22 mouse cellular contexts compared by ENCODE assay signal in genomic region chr13:8334580-8334979, GRCm38 (mm10).
A peak's percentile ranks its signal among the peaks of the same experiment; 100 is the strongest.
DNase-seq lines count a peak whose midpoint lies in the region; ATAC-seq lines count a peak whose summit lies in the region.
"Had no signal": no experiment of that assay in that cellular context is flagged by ENCODE, and none has a peak within 500 bp of the region (broad histone marks: within the 10 kb centered on the region; RNA-seq: fewer than 3 reads in every experiment).

No protein-coding gene starts in this region.

- DNase-seq in embryonic facial prominence, embryonic 11.5 days (ENCODE audit: low spot score): peak; percentile 8
- DNase-seq in embryonic facial prominence, embryonic 10.5 days (ENCODE audit: low spot score): no peak
- no peak for DNase-seq in limb, embryonic 10.5 days (ENCODE audit: low spot score)
- DNase-seq in retina, embryonic 14.5 days (ENCODE audit: low spot score): peak; percentile 26
- DNase-seq in heart, postnatal 10 days: no peak
- no peak for DNase-seq in lung, adult 18-20 months
- DNase-seq: adrenal gland, adult 2 months; cerebellum, adult 8-10 months; gastrocnemius, postnatal 14 days; heart, adult 2 months; kidney, adult 11 months; right cerebral cortex, postnatal 25 days; thymus, adult 18-20 months had no signal

- no peaks in the 10 kb centered on the region for H3K9me3 ChIP-seq in embryonic facial prominence, embryonic 11.5 days (replicated peaks; ENCODE audit: control insufficient read depth, low read length)
- H3K9me3 ChIP-seq in embryonic facial prominence, embryonic 10.5 days: no peaks in the 10 kb centered on the region
- no peaks in the 10 kb centered on the region for H3K9me3 ChIP-seq in limb, embryonic 13.5 days
- no peaks in the 10 kb centered on the region for H3K9me3 ChIP-seq in limb, embryonic 10.5 days (replicated peaks)
- H3K9me3 ChIP-seq in midbrain, embryonic 15.5 days: no peaks in the 10 kb centered on the region
- H3K9me3 ChIP-seq: embryonic facial prominence, embryonic 12.5 days; heart, embryonic 15.5 days; limb, embryonic 15.5 days; megakaryocyte, embryonic 14.5 days; stomach, embryonic 15.5 days had no signal

- H3K9ac ChIP-seq in embryonic facial prominence, embryonic 11.5 days (replicated peaks; ENCODE audit: low read length): no peak overlapping the region
- H3K9ac ChIP-seq in limb, embryonic 13.5 days: no peak overlapping the region
- H3K9ac ChIP-seq in midbrain, embryonic 15.5 days: no peak overlapping the region
- H3K9ac ChIP-seq: embryonic facial prominence, embryonic 12.5 days; heart, embryonic 15.5 days; limb, embryonic 15.5 days; stomach, embryonic 15.5 days had no signal

- no peak overlapping the region for H3K4me3 ChIP-seq in embryonic facial prominence, embryonic 11.5 days (ENCODE audit: low read depth, low read length)
- no peak overlapping the region for H3K4me3 ChIP-seq in embryonic facial prominence, embryonic 10.5 days
- no peak overlapping the region for H3K4me3 ChIP-seq in limb, embryonic 13.5 days
- H3K4me3 ChIP-seq in limb, embryonic 10.5 days: no peak overlapping the region
- H3K4me3 ChIP-seq in midbrain, embryonic 15.5 days: no peak overlapping the region
- H3K4me3 ChIP-seq: embryonic facial prominence, embryonic 12.5 days; heart, adult 2 months; heart, embryonic 15.5 days; limb, embryonic 15.5 days; megakaryocyte, embryonic 14.5 days; myocyte; stomach, embryonic 15.5 days had no signal

- H3K27me3 ChIP-seq in embryonic facial prominence, embryonic 11.5 days (ENCODE audit: control insufficient read depth, insufficient read depth, low read length): no peaks in the 10 kb centered on the region
- H3K27me3 ChIP-seq in embryonic facial prominence, embryonic 10.5 days (replicated peaks; ENCODE audit: low read depth, poor library complexity, severe bottlenecking): peaks cover 31% of the 10 kb centered on the region
- H3K27me3 ChIP-seq in limb, embryonic 13.5 days: peaks cover 3% of the 10 kb centered on the region; the same call in 1 of the 2 replicates
- H3K27me3 ChIP-seq in limb, embryonic 10.5 days (ENCODE audit: low read depth, poor library complexity, severe bottlenecking): no peaks in the 10 kb centered on the region
- H3K27me3 ChIP-seq in midbrain, embryonic 15.5 days (replicated peaks): no peaks in the 10 kb centered on the region
- H3K27me3 ChIP-seq: embryonic facial prominence, embryonic 12.5 days; heart, embryonic 15.5 days; limb, embryonic 15.5 days; megakaryocyte, embryonic 14.5 days; stomach, embryonic 15.5 days had no signal

- intact Hi-C loops in heart, postnatal 10 days (cut with DNase I): no loop called here

- no peaks in the 10 kb centered on the region for H3K36me3 ChIP-seq in embryonic facial prominence, embryonic 11.5 days (replicated peaks; ENCODE audit: control insufficient read depth, insufficient read depth, low read depth, low read length)
- H3K36me3 ChIP-seq in embryonic facial prominence, embryonic 10.5 days (replicated peaks): no peaks in the 10 kb centered on the region
- no peaks in the 10 kb centered on the region for H3K36me3 ChIP-seq in limb, embryonic 13.5 days
- no peaks in the 10 kb centered on the region for H3K36me3 ChIP-seq in limb, embryonic 10.5 days
- H3K36me3 ChIP-seq in midbrain, embryonic 15.5 days (replicated peaks): no peaks in the 10 kb centered on the region
- H3K36me3 ChIP-seq: embryonic facial prominence, embryonic 12.5 days; heart, embryonic 15.5 days; limb, embryonic 15.5 days; stomach, embryonic 15.5 days had no signal

- no peak for ATAC-seq in embryonic facial prominence, embryonic 11.5 days (replicated peaks; ENCODE audit: insufficient number of reproducible peaks, low FRiP score, low TSS enrichment, low read depth)
- ATAC-seq in limb, embryonic 13.5 days (ENCODE audit: low FRiP score, low read depth): peak; percentile 77
- ATAC-seq in midbrain, embryonic 15.5 days (replicated peaks): peak; percentile 28

- 58% methylated on average over 4 of the region's 4 CpGs for WGBS in embryonic facial prominence, embryonic 11.5 days
- 58% methylated on average over 4 of the region's 4 CpGs for WGBS in embryonic facial prominence, embryonic 10.5 days
- WGBS in limb, embryonic 13.5 days: 39% methylated on average over 4 of the region's 4 CpGs
- WGBS in limb, embryonic 10.5 days: 72% methylated on average over 4 of the region's 4 CpGs
- 27% methylated on average over 4 of the region's 4 CpGs for WGBS in midbrain, embryonic 15.5 days

- no peak overlapping the region for H3K4me2 ChIP-seq in embryonic facial prominence, embryonic 11.5 days (ENCODE audit: low read depth, low read length)
- no peak overlapping the region for H3K4me2 ChIP-seq in limb, embryonic 13.5 days (replicated peaks)
- H3K4me2 ChIP-seq in midbrain, embryonic 15.5 days: no peak overlapping the region
- H3K4me2 ChIP-seq: embryonic facial prominence, embryonic 12.5 days; heart, embryonic 15.5 days; limb, embryonic 15.5 days; stomach, embryonic 15.5 days had no signal

- H3K27ac ChIP-seq in embryonic facial prominence, embryonic 11.5 days (replicated peaks; ENCODE audit: low read depth, low read length): no peak overlapping the region
- H3K27ac ChIP-seq in embryonic facial prominence, embryonic 10.5 days (replicated peaks): no peak overlapping the region
- H3K27ac ChIP-seq in limb, embryonic 13.5 days: no peak overlapping the region
- H3K27ac ChIP-seq in limb, embryonic 10.5 days: no peak overlapping the region
- peak overlapping the region; percentile 52; the same call in 1 of the 2 replicates for H3K27ac ChIP-seq in midbrain, embryonic 15.5 days
- H3K27ac ChIP-seq: embryonic facial prominence, embryonic 12.5 days; heart, adult 2 months; heart, embryonic 15.5 days; kidney, postnatal 0 days; limb, embryonic 15.5 days; stomach, embryonic 15.5 days had no signal

- no peaks in the 10 kb centered on the region for H3K4me1 ChIP-seq in embryonic facial prominence, embryonic 11.5 days (ENCODE audit: control insufficient read depth, insufficient read depth, low read length)
- peaks cover 13% of the 10 kb centered on the region for H3K4me1 ChIP-seq in embryonic facial prominence, embryonic 10.5 days
- H3K4me1 ChIP-seq in limb, embryonic 13.5 days: peaks cover 9% of the 10 kb centered on the region
- H3K4me1 ChIP-seq in limb, embryonic 10.5 days: peaks cover 12% of the 10 kb centered on the region
- peaks cover 22% of the 10 kb centered on the region for H3K4me1 ChIP-seq in midbrain, embryonic 15.5 days
- H3K4me1 ChIP-seq: heart, embryonic 15.5 days; limb, embryonic 15.5 days; megakaryocyte, embryonic 14.5 days; stomach, embryonic 15.5 days had no signal

Comparison
In these comparisons a context has a peak if more than half of its experiments do, and no peak if none do; other contexts are left out.
1. DNase-seq: peak in embryonic facial prominence, embryonic 11.5 days (single experiment) and retina, embryonic 14.5 days (single experiment); none in embryonic facial prominence, embryonic 10.5 days (single experiment), limb, embryonic 10.5 days (single experiment), heart, postnatal 10 days (0 of 2) and lung, adult 18-20 months (0 of 2).